Mouse (Mus musculus): ENCODE results near the gene Vsx2. TPM values are rescaled to one million over a fixed set of nuclear protein-coding genes. Genes with fewer than 3 reads are reported as not detected.

Vsx2 gene
- total RNA-seq, 2 experiments from 2014 or later = 0.23 TPM

DNA sequence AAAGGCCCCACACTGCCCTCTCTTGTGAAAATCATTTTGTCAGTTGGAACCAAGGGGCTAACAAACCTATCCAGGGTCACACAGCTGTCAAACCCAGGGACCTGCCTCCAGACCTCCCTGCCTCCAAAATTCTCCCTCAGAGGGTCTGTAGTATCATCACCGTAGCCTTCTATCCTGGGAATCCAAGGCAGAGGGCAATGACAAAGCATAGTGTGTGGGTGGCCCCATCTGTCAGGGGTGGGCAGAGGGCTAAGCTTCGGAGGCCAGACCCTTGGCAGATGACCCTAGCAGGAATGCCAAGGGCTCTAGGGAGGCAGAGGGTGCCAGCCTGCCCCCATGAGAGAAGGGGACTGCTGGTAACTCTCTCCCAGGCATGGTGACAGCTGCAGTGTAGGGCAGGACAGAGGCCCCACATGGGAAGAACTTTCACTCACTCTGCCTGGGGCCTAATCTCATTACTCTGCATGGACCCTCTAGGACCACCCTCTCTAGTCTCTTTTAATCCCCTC lies 22.9 kb upstream of the Vsx2 start:
- H3K27ac ChIP-seq = no peak overlapping the region
- intact Hi-C loops (cut with DNase I) = loop anchor here (2.0 kb wide), 1 partner anchor 42 kb away; no protein-coding TSS in a partner anchor
- DNase-seq (ENCODE audit: extremely low spot score in 1 of 2, low spot score in 2 of 2) = no peak
- H3K4me3 ChIP-seq = no peak overlapping the region
- no peak for TF ChIP-seq CTCF (IDR thresholded peaks at IDR 0.05)

DNA sequence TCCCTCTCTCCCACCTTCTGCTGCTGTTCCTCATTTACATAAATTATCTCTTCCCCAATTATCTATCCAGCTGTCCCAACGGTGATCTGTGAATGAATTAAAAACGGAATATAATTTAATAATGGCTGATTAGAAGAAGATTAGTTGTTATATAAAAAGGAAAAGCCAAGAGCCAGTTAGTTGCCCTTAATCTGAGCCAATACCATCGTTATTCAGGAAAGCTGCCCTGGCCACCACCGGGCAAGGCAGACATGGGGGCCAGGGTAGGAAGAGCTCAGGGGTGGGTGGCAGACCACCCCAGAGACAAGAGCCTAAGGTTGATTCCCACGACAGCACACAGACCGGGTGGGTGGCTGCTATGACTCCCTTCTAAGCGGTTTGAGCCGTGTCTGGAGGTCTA lies 21.3 kb upstream of the Vsx2 start:
- intact Hi-C loops (cut with DNase I) = no loop called here
- no peak overlapping the region for H3K27ac ChIP-seq
- no peak for DNase-seq (ENCODE audit: extremely low spot score in 1 of 2, low spot score in 2 of 2)
- H3K4me3 ChIP-seq = no peak overlapping the region
- no peak for TF ChIP-seq CTCF (IDR thresholded peaks at IDR 0.05)

DNA sequence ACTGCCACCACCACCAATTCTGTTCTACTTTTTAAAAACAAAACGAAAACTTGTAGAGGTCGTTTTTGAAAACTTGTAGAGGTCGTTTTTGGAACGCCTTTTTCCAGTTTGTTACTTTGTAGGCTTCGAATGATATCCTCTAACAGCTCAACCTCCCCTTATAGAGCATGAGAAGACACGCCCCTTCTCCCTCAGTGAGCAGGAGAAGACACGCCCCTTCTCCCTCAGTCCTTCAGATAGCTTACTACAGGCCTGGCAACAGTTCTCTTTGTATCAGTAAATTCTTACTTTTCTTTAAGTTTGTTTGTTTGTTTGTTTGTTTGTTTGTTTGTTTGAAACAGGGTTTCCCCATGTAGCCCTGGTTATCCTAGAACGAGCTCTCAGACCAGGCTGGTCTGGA lies 14.3 kb upstream of the Vsx2 start:
- TF ChIP-seq CTCF (IDR thresholded peaks at IDR 0.05) = no peak

DNA sequence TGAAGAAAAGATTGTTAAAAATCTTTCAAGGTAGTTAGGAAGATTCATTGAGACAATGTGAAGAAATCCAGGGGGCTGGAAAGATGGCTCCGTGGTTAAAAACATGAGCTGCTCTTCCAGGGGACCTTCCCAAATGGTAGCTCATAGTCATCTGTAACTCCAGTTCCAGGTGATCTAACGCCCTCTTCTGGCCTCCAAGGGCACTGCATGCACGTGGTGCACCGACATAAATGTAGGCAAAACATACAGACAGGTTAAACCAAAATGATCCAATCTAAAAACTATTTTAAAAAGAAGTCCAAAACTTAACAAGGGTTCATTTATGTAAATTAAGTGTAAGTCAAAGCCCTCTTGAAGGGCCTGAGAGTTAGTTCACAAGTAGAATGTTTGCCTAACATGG lies 7.0 kb upstream of the Vsx2 start:
- TF ChIP-seq CTCF (IDR thresholded peaks at IDR 0.05) = peak; percentile 11; the same call in 1 of the 2 replicates
- intact Hi-C loops (cut with DNase I) = no loop called here
- Histone ChIP-seq H3K4me3 (no peak overlapping the region), H3K27ac (no peak overlapping the region)
- no peak for DNase-seq (ENCODE audit: extremely low spot score in 1 of 2, low spot score in 2 of 2)

More for the DNA sequence above, 14.3 kb upstream of the Vsx2 start:
- Histone ChIP-seq H3K4me3 (no peak overlapping the region), H3K27ac (no peak overlapping the region)
- intact Hi-C loops (cut with DNase I) = no loop called here
- no peak for DNase-seq (ENCODE audit: extremely low spot score in 1 of 2, low spot score in 2 of 2)

DNA sequence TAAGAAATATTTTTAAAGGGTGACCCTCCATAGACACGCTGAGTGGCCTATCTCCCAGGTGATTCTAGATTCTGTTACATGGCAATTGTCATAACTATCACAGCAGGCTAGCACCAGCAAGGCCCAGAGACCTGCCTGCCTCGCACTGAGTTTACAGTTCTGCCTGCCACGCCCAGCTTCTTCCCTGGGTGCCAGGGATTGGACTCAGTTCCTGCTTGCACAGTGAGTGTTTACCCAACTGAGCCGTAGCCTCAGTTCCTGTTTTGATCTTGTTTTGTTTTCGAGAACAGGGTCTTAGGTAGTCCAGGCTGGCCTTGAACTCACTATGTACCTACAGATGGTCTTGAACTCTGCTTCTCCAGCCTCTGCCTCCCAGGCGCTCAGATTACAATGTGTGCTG lies 2.0 kb upstream of the Vsx2 start:
- Histone ChIP-seq H3K27ac (no peak overlapping the region), H3K4me3 (no peak overlapping the region)
- TF ChIP-seq CTCF (IDR thresholded peaks at IDR 0.05) = no peak

DNA sequence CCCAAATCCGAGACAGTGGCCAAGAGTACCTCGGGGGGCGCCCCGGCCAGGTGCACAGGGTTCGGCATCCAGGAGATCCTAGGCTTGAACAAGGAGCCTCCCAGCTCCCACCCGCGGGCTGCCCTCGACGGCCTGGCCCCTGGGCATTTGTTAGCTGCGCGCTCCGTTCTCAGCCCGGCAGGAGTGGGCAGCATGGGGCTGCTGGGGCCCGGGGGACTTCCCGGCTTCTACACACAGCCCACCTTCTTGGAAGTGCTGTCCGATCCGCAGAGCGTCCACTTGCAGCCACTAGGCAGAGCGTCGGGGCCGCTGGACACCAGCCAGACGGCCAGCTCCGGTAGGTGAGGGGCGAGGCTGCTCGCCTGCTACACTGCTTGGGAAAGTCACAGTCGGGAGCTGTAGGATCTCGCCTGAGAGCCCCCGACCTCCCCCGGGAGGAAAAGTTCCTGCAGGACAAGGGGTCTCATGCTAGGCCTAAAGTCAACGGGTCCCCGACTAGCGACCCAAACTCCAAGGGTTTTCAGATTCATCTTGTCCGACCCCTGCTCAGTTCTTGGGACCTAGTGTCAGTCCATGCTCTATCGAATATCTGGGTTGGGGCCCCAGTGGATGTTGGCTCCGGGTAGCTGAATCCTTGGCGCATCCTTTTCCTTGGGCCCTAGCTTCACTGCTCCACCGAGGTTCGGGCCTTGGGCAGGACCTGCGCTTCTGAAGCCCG lies 573 bp downstream of the Vsx2 start:
- no peak for TF ChIP-seq CTCF (IDR thresholded peaks at IDR 0.05)
- no peak for DNase-seq (ENCODE audit: extremely low spot score in 1 of 2, low spot score in 2 of 2)
- intact Hi-C loops (cut with DNase I) = no loop called here
- no peak overlapping the region for H3K4me3 ChIP-seq
- H3K27ac ChIP-seq = no peak overlapping the region

More for the DNA sequence above, 2.0 kb upstream of the Vsx2 start:
- no peak for DNase-seq (ENCODE audit: extremely low spot score in 1 of 2, low spot score in 2 of 2)
- intact Hi-C loops (cut with DNase I) = no loop called here

DNA sequence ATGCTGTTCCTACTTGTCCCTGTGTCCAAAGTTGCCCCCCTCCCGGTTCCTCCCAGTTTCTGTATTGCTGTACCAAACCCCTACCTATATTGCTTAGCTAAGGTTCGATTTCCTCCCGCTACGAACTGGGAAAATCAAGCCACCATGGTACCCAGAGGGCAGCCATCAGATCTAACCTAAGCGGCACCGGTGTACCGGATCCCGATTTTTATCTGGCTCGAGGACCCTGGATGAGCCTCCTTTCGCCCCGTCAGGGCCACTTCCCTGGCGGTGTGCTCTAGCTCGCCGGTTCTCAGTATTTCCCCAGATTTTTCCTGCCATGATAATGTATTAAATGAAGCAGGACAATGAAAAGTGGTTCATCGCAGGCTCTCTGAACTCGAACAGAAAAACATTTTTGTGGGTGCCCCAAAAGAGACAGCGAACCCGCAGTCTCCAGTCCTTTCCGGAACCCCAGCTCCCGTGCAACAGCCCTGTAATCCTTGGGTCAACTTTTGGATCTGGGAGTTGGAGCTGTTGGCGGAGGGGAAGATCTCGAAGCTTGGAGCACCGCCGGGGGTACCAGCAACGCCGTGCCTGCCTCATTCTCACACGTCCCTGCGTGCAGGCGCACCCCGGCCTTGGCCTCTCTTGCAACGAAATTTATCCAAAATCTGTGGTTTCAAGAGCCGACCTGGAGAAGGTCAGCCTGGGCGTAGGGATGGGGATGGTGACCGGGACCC lies 1.3 kb downstream of the Vsx2 start:
- TF ChIP-seq CTCF (IDR thresholded peaks at IDR 0.05) = no peak
- no peak for DNase-seq (ENCODE audit: extremely low spot score in 1 of 2, low spot score in 2 of 2)
- no peak overlapping the region for H3K4me3 ChIP-seq
- intact Hi-C loops (cut with DNase I) = no loop called here
- no peak overlapping the region for H3K27ac ChIP-seq

DNA sequence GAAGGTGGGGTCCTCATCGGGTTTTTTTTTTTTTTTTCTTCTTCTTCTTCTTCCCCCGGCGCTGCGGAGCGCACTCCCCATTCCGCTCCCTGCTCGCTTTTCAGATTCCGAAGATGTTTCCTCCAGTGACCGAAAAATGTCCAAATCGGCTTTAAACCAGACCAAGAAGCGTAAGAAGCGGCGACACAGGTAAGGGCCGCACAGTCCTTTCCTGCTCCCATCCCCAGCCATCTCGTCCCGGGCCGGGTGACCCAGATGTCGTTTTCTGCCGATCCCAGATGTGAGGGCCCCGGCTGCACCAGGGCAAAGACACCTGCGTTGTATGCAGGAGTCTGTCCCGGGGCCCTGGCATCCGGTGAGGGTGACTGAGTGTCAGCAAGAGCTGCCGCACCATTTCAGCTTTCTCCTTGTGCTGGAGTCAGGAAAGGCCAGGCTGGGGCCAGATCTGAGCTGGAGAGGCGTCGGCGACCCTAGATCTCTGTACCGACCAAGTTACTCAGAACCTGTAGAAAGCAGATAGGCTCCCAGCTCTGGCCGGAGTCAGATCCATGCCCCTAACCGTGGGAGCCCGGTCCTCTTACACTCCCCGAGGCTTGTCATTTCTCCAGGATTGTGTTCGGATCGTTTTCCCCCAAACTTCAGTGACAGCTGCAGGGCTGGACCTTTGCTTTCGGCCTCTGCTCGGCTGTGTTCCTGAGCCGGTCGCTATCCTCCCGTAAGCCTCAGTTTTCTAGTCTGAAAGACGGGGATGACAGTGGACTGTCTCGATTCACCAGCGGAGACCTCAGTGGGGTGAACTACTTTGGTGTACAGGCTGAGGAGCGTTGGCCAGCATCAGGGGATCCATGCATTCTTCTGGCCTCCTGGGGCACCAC lies 2.1 kb downstream of the Vsx2 start:
- TF ChIP-seq CTCF (IDR thresholded peaks at IDR 0.05) = no peak
- no peak overlapping the region for H3K27ac ChIP-seq
- intact Hi-C loops (cut with DNase I) = no loop called here
- DNase-seq (ENCODE audit: extremely low spot score in 1 of 2, low spot score in 2 of 2) = no peak
- H3K4me3 ChIP-seq = no peak overlapping the region

DNA sequence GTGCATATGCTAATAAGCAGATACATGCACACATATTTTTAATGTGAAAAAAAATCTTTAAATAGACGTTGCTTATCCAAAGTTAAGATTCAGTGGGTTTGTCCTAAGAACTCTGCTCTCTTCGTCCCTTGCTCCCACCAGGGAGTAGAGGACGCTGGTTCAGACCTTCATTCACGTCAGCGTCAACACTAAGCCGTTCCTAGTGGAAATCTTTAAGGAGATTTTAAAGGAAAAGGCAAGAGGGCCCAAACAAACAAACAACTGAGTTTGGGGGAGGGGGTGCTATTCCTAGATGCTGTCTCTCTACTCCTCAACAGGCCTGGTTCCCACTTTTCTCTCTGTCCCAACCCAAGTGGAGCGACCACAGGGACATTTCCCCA lies 2.8 kb downstream of the Vsx2 start:
- DNase-seq (ENCODE audit: extremely low spot score in 1 of 2, low spot score in 2 of 2) = no peak
- H3K4me3 ChIP-seq = no peak overlapping the region
- intact Hi-C loops (cut with DNase I) = no loop called here
- no peak for TF ChIP-seq CTCF (IDR thresholded peaks at IDR 0.05)
- H3K27ac ChIP-seq = no peak overlapping the region

DNA sequence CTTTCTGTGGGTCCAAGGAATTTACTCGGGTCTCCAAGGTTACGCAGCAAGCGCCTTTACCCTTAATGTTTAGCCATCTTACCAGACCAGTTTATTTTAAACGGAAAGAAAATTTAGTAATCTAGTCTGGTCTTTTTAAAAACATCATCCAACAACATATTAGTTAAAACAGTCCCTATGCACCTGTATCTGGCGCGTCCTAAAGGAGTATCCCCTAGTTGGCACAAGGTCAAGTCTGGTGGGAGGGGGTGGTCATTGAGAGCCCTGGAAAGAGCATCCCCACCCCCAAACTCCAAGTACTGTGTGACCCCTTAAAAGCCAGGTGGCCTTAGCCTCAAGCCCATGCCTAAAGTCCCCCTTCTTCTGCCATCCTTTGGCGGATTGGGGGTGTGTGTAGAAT lies 3.5 kb downstream of the Vsx2 start:
- TF ChIP-seq CTCF (IDR thresholded peaks at IDR 0.05) = no peak
- no peak for DNase-seq (ENCODE audit: extremely low spot score in 1 of 2, low spot score in 2 of 2)
- Histone ChIP-seq H3K4me3 (no peak overlapping the region), H3K27ac (no peak overlapping the region)
- intact Hi-C loops (cut with DNase I) = no loop called here

DNA sequence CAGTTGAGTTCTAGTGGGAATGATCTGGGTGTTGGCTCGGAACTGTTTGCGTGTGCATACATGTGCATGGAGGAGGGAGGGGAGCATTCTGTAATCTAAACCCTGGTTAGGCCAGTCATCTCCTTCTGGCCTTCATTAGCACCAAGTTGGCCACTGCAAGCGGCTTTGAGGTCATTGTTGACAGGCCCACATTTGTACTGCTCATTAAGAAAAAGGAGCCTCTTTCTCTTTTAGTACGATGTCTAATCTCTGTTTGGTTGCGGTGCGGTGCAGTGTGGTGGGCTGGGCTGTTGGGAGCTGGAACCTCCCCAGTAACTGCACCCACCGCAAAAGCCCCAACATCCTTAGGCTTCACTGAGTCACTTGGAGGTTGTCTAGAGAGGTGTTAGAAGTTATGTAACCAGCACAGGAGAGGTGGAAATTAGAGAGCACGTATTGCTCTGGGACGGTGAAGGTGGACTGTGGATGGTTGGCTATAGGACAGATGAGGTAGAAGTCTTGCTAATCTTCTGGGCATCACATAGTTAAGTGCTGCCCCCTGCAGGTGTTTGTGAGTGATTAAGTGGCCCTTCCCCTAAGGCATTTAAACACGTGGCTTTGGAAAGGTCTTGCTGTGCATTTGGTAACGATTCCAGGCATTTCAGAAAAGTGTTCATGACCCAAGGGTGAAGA lies 8.3 kb downstream of the Vsx2 start:
- peak; percentile 19 for TF ChIP-seq CTCF (IDR thresholded peaks at IDR 0.05)
- intact Hi-C loops (cut with DNase I) = no loop called here
- DNase-seq (ENCODE audit: extremely low spot score in 1 of 2, low spot score in 2 of 2) = no peak
- Histone ChIP-seq H3K4me3 (no peak overlapping the region), H3K27ac (no peak overlapping the region)

Data from left cerebral cortex, adult 2 months (tissue).